Mouse (Mus musculus): ENCODE results near the gene Olfr836.
A peak's percentile ranks its signal among the peaks of the same experiment; 100 is the strongest.
"Not testable (repeated sequence)": the region's sequence is repeated elsewhere in the genome, so short reads cannot be mapped to it uniquely, and the experiment has no call there.

Olfr836 gene

DNA sequence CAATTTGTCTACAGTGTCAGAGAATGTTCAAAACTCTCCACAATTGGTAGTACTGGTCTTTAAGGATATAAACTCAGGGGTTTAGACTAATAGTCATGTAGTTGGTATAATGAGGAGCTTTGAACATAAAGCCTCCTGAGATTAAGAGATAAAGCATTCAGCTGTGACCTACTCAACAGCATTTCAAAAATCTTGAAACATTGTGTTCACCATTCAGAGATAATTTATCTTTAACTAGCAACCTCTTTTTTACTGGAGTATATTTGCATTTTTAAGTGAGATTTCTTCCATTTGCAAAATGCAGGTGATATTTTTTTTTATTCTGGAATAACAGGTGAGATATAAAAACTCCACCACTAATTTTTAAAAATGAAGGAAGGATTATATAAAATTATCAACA is at the start of gene Olfr836:
Olfr836 (plus strand) TSS at position 301 of the 400 bp plus-strand sequence.
- no peak for DNase-seq (ENCODE audit: low read depth, low spot score)

DNA sequence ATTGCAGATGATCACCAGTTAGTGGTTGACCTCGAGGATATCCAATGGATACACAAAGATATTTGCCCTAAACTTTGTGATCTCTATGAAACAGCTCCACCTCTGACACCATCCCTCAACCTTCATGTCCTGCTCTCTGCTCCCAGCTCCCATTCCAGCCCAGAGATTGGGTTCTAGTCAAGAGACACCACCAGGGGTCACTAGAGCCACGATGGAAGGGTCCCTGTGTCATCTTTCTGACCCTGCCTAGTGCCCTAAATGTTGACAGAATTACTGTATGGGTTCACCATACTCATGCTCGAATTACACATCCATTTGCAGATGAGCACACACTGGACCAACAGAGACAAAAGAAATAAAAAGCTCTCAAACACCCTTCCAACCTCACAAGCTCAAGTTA is 35.2 kb upstream of the Olfr836 start:
- peak; percentile 7 for DNase-seq (ENCODE audit: low read depth, low spot score)

DNA sequence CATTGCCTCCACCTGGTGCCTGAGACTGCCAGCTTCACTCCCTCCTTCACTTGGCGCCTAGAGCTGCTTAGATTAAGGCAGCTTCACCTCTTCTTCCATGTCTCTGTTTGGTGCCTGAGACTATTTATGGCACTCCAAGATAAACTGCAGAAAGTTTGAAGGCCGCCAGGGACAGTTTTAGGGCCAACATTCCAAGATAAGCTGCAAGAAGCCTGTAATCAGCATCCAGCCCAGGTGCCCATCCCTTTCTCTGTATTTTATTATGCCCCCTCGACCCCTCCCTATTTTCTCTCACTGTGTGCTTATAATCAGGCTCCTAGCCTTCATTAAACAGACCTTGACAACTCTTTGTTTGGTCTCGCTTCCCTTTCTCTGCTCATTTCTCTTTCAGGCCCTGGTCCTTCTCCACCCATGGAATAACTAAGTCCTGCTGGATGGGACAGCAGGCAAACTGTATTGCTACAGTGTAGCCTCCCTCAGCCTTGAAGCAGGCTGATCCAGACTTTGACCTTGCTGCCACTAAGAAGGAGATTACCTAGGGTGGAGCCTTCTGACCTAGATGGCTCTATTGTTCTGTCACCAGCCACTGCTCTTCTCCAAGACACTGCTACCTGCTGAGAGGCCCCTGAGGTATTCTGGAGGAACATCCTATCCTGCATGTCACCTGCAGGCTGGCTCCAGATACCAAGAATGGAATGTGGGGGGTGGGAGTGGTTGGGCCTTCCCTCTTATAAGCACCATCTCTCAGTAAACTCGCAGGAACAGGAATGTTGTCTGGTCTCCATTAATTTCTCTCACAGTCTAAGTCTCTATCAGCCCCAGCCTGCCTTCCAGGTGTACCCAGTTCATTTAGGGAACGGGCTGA is 27.1 kb upstream of the Olfr836 start:
- DNase-seq (ENCODE audit: low read depth, low spot score): not testable (repeated sequence)

DNA sequence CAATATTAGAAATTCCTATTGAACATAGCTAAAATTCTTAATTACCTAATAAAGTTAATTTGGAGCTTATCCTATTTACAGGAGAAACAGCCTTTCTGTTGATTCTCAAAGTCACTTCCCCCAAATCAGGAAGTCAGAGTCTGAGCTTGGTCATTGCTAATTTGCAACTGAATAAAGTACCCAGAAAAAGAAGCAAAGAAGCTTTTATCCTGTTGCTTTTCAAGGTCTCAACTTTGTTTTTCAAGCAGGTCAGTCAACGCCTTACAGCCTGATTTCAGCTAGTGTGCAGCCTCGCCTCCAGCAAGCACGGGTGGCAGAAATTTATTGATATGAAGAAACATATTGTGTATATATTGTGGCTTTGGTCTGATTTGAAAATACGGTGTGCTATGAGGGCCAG is 22.9 kb upstream of the Olfr836 start:
- no peak for DNase-seq (ENCODE audit: low read depth, low spot score)

DNA sequence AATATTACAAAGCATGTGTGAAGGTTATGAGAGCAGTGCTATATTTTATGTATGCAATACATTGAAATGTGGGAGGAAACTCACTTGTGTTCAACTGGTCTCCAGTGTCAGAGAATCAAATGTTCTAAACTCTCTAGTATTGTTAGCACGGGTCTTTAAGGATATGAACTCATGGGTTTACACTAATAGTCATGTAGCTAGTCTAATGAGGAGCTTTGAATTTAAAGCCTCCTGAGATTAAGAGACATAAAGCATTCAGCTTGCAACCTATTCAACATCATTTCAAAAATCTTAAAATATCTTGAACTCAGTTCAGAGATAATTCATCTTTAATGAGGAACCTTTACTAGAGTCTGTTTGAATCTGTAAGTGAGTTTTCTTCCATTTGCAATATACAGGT is 15.8 kb downstream of the Olfr836 start, which contains the start of gene Olfr837:
Olfr837 (plus strand) TSS at position 301 of the 400 bp plus-strand sequence.
- DNase-seq (ENCODE audit: low read depth, low spot score): no peak

All from A20 (cell line).